Mouse (Mus musculus) midbrain, embryonic 11.5 days (tissue): ENCODE results near the gene Nppb. TPM values are rescaled to one million over a fixed set of nuclear protein-coding genes. Genes with fewer than 3 reads are reported as not detected.

Experiments used
- ATAC-seq: fragments of 200-750 bp; cut with Nextera tagmentation; 2 replicates; pipeline ENCODE4 v1.8.0; 2017; ENCODE audit warnings: moderate TSS enrichment, moderate library complexity; ENCODE audit not compliant: low FRiP score
- DNase-seq: peaks from one replicate; pipeline ENCODE4 v3.0.0; 2015; ENCODE audit warnings: low spot score; ENCODE audit errors: missing footprints
- H3K27ac ChIP-seq: fragments of 300-500 bp; sonication (generic); 2 replicates; pipeline ENCODE4 v1.5.1; 2014; ENCODE audit warnings: low read depth, low read length
- H3K27me3 ChIP-seq: fragments of 300-500 bp; sonication (generic); 2 replicates; pipeline ENCODE4 v1.6.1; 2014; ENCODE audit warnings: mild to moderate bottlenecking, low read length, moderate library complexity, mixed read lengths; ENCODE audit not compliant: control insufficient read depth, insufficient read depth
- H3K36me3 ChIP-seq: fragments of 300-500 bp; sonication (generic); 2 replicates; pipeline ENCODE4 v1.6.1; 2014; ENCODE audit warnings: mild to moderate bottlenecking, low read length, moderate library complexity, mixed read lengths; ENCODE audit not compliant: control insufficient read depth, insufficient read depth
- H3K4me1 ChIP-seq: fragments of 300-500 bp; sonication (generic); 2 replicates; pipeline ENCODE4 v1.6.1; 2014; ENCODE audit warnings: low read length; ENCODE audit not compliant: control insufficient read depth, insufficient read depth
- H3K4me2 ChIP-seq: fragments of 300-500 bp; sonication (generic); 2 replicates; pipeline ENCODE4 v1.6.1; 2014; ENCODE audit warnings: mild to moderate bottlenecking, moderate library complexity
- H3K4me3 ChIP-seq: fragments of 300-500 bp; sonication (generic); 2 replicates; pipeline ENCODE4 v1.5.1; 2014; ENCODE audit warnings: low read depth, low read length
- H3K9ac ChIP-seq: fragments of 300-500 bp; sonication (generic); 2 replicates; pipeline ENCODE4 v1.6.1; 2014; ENCODE audit warnings: low read length
- H3K9me3 ChIP-seq: fragments of 300-500 bp; sonication (generic); 2 replicates; pipeline ENCODE4 v1.6.1; 2016; ENCODE audit warnings: low read length; ENCODE audit not compliant: control insufficient read depth
- WGBS: fragments of 180-500 bp; shearing (Covaris S2); extraction: QIAGEN DNeasy Blood & Tissue Kit; methylation state at CpG from one replicate; pipeline ENCODE4 v1.1.7; 2014; 5-methylcytosine and 5-hydroxymethylcytosine counted together
- polyA plus RNA-seq: library from polyadenylated mRNA; unstranded; fragments of >200 nt; fragmentation: Nextera tagmentation; extraction: Ambion mirVana; gene quantifications from 2 replicates; pipeline ENCODE4 v1.2.1, GENCODE M21; 2014

The Nppb gene
- polyA plus RNA-seq, 1 experiment from 2014 or later = 0.23 TPM

- Histone ChIP-seq H3K9ac (peak overlapping the region; percentile 84), H3K4me1 (peaks cover 14% of the 10 kb centered on the region), H3K9me3 (no peaks in the 10 kb centered on the region), H3K4me2 (peak overlapping the region; percentile 100), H3K27ac (0 out of 2 replicates have a peak overlapping the region, but pooled peaks have one; percentile 5), H3K4me3 (peak overlapping the region; percentile 97), H3K36me3 (peaks cover 14% of the 10 kb centered on the region; the same call in 1 of the 2 replicates), H3K27me3 (no peaks in the 10 kb centered on the region; the same call in 1 of the 2 replicates)
- ATAC-seq (peak; percentile 67), DNase-seq (no peak)
- WGBS = 9% methylated on average over 72 of the region's 88 CpGs
These were observed 44.3 kb upstream of the Nppb start for GRCm38 (mm10) chr4:147941045-147942020.

DNA sequence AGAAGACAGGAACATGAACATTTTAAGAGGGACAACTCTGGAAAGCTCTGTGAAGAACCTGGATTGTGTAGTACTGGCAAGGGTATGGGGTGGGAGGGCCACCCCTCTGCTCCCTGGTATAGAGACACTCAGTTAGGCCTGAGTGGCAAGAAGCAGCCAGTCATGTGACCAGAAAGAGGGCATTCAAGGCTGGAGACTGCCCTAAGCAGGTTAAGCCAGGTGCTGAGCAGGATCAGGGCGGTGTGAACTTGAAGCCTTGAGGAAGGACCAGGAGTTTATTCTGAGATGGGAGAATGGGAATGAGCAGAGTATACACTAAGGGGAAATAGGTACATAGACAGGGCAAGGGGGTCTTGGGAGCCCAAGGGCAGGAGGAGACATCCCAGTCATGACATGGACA is 42.6 kb upstream of the Nppb start:
- no peaks in the 10 kb centered on the region for H3K27me3 ChIP-seq
- peaks cover 23% of the 10 kb centered on the region for H3K36me3 ChIP-seq
- DNase-seq (no peak), ATAC-seq (no peak)
- no peak overlapping the region for H3K4me2 ChIP-seq
- no peak overlapping the region for H3K4me3 ChIP-seq
- peaks cover 14% of the 10 kb centered on the region for H3K4me1 ChIP-seq
- H3K9ac ChIP-seq = no peak overlapping the region
- H3K9me3 ChIP-seq = no peaks in the 10 kb centered on the region
- 94% methylated on average over 1 of the region's 1 CpGs for WGBS
- no peak overlapping the region for H3K27ac ChIP-seq

DNA sequence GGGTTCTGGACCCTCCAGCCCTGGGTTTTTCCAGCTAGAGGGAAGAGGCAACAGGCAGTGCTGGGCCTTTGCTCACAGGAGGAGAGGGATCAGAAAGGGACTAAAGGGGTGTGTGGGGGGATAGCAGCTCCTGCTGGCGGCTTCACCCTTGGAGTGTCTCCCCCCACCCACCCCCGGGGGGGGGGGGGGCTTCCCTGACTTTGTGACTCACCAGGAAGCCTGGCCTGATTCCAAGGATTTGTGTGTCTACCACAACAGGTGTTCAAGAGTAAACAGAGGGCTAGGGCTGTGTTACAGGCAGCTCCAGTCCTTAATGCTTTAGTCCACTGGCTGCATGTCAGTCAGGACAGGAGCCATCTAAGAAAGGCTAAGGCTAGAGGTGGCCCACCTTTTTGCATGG is 38.1 kb upstream of the Nppb start:
- Histone ChIP-seq H3K9ac (no peak overlapping the region), H3K4me3 (no peak overlapping the region), H3K27me3 (no peaks in the 10 kb centered on the region), H3K4me2 (no peak overlapping the region), H3K4me1 (0 out of 2 replicates have a peak, but pooled peaks cover 3% of the 10 kb centered on the region), H3K36me3 (peaks cover 23% of the 10 kb centered on the region), H3K27ac (no peak overlapping the region), H3K9me3 (no peaks in the 10 kb centered on the region)
- 56% methylated on average over 2 of the region's 2 CpGs for WGBS
- no peak for ATAC-seq
- no peak for DNase-seq

DNA sequence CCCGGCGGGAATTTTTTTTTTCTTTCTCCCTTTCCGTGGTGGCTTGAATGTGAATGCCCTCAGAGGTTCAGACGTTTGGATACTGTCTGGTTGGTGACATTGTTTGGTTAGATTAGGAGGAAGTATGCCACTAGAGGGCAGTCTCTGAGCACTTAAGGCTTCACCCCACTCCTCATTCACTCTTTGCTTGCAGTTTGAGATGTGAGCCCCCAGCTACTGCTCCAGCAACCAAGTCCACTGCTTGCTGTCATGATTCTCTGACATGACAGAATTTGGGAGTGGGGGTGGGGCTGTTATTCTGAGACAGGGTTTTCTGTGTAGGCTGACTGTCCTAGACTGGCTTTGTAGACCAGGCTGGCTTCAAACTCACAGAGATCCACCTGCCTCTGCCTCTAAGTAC is 32.0 kb upstream of the Nppb start:
- peak; percentile 52; the same call in 1 of the 2 replicates for ATAC-seq
- Histone ChIP-seq H3K9ac (no peak overlapping the region), H3K9me3 (no peaks in the 10 kb centered on the region), H3K36me3 (no peaks in the 10 kb centered on the region), H3K4me1 (no peaks in the 10 kb centered on the region), H3K27ac (no peak overlapping the region), H3K27me3 (no peaks in the 10 kb centered on the region), H3K4me2 (no peak overlapping the region), H3K4me3 (no peak overlapping the region)
- DNase-seq = peak; percentile 89
- 10% methylated on average over 4 of the region's 4 CpGs for WGBS

- Histone ChIP-seq H3K9me3 (no peaks in the 10 kb centered on the region), H3K4me2 (no peak overlapping the region), H3K4me3 (no peak overlapping the region), H3K36me3 (no peaks in the 10 kb centered on the region), H3K27me3 (no peaks in the 10 kb centered on the region), H3K9ac (no peak overlapping the region), H3K27ac (no peak overlapping the region), H3K4me1 (no peaks in the 10 kb centered on the region)
- WGBS = 40% methylated on average over 11 of the region's 11 CpGs
- DNase-seq = peak; percentile 89
- no peak for ATAC-seq
These were observed 28.4 kb upstream of the Nppb start for GRCm38 (mm10) chr4:147957141-147957540.

- Histone ChIP-seq H3K4me3 (no peak overlapping the region), H3K36me3 (no peaks in the 10 kb centered on the region), H3K27me3 (no peaks in the 10 kb centered on the region), H3K4me1 (no peaks in the 10 kb centered on the region), H3K9ac (no peak overlapping the region), H3K27ac (no peak overlapping the region), H3K4me2 (no peak overlapping the region), H3K9me3 (no peaks in the 10 kb centered on the region)
- 46% methylated on average over 6 of the region's 6 CpGs for WGBS
- ATAC-seq (peak; percentile 88), DNase-seq (peak; percentile 94)
These were observed 25.4 kb upstream of the Nppb start for GRCm38 (mm10) chr4:147959881-147960831.

GRCm38 (mm10) chr4:147962781-147963180 is 22.8 kb upstream of the Nppb start:
- Histone ChIP-seq H3K4me3 (no peak overlapping the region), H3K9ac (no peak overlapping the region), H3K9me3 (no peaks in the 10 kb centered on the region), H3K27me3 (no peaks in the 10 kb centered on the region), H3K4me1 (no peaks in the 10 kb centered on the region), H3K4me2 (no peak overlapping the region), H3K27ac (no peak overlapping the region), H3K36me3 (no peaks in the 10 kb centered on the region)
- ATAC-seq (no peak), DNase-seq (no peak)
- WGBS = 61% methylated on average over 6 of the region's 6 CpGs

GRCm38 (mm10) chr4:147963623-147964022 is 22.0 kb upstream of the Nppb start:
- Histone ChIP-seq H3K9ac (no peak overlapping the region), H3K4me3 (no peak overlapping the region), H3K4me1 (no peaks in the 10 kb centered on the region), H3K36me3 (no peaks in the 10 kb centered on the region), H3K27me3 (no peaks in the 10 kb centered on the region), H3K4me2 (no peak overlapping the region), H3K27ac (no peak overlapping the region), H3K9me3 (no peaks in the 10 kb centered on the region)
- WGBS = 91% methylated on average over 15 of the region's 15 CpGs
- DNase-seq = no peak
- no peak for ATAC-seq
